Mouse (Mus musculus): ENCODE data around the gene Zfyve9.
A peak's percentile ranks its signal among the peaks of the same experiment; 100 is the strongest.

The Zfyve9 gene

DNA sequence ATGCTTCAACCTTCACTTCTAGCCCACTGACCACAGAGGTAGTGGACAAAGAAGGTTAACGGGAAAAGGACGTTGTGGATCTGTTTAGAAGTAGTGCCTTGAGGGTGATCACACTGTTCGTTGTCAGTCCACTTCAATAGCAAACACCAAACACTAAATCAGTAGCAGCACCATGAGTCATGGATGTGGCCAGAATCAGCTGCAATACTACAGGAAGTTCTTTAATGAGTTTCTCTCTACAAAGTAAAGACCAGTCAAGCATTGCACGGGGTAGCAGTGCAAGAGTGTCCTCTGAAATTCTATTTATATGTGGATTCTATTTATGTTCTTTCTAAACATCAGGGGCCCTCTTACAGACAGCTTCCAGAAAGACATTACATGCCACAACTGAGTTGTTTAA is 182.3 kb downstream of the Zfyve9 start:
- DNase-seq, result no peak

DNA sequence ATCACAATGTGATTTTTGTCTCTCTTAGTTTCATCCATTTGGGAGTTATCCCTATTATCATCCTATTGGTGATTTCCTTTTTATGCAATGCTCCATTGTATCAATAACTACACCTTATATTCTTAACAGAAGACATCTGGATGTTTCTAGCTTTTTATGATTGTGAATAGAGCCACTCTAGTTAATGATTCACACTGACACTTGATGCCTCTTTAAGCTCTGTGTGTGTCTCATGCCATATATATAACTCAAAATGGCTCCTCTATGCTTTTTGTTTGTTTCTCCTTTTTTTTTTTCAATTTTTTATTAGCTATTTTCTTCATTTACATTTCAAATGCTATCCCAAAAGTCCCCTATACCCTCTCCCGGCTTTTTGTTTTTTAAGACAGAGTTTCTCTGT is 184.8 kb downstream of the Zfyve9 start:
- DNase-seq, result no peak

DNA sequence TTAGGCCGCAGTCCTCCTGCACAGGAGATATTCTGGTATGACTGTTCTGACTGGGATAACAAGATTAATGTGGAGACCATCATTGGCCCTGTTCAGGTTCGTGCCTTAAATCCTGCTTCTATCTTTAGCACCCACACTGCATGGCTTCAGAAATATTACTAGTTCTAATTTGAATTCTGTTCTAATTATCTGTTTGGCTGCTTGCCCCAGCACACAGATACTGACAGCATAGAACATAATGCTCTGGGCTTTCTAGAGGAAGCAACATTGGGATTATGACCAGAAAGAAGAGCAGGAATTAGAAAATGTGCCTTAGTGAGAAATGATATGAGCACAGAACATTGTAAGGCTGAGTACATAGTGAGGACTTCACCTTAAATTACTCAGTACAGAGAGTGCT is 187.2 kb downstream of the Zfyve9 start:
- DNase-seq, result peak; percentile 32
